Mouse (Mus musculus) C2C12 (cell line): Measurements from ENCODE around the gene Dnhd1. TPM values are rescaled to one million over a fixed set of nuclear protein-coding genes. Genes with fewer than 3 reads are reported as not detected.

Experiments used
- H3K27me3 ChIP-seq: one replicate; pipeline ENCODE4 v1.6.1; 2011; ENCODE audit not compliant: control insufficient read depth, insufficient read depth, insufficient read length
- H3K36me3 ChIP-seq: one replicate; pipeline ENCODE4 v1.6.1; 2011; ENCODE audit not compliant: control insufficient read depth, insufficient read depth
- H3K4me3 ChIP-seq: one replicate; pipeline ENCODE4 v1.5.1; 2011; ENCODE audit warnings: mild to moderate bottlenecking, control low read depth; ENCODE audit not compliant: poor library complexity, insufficient read depth, severe bottlenecking
- H3K79me2 ChIP-seq: one replicate; pipeline ENCODE4 v1.6.1; 2011; ENCODE audit not compliant: control insufficient read depth, insufficient read depth
- H3K79me3 ChIP-seq: one replicate; pipeline ENCODE4 v1.6.1; 2011; ENCODE audit warnings: low read depth, control low read depth
- H3ac ChIP-seq: one replicate; pipeline ENCODE3; 2011; ENCODE audit warnings: low read depth; ENCODE audit not compliant: control insufficient read depth, insufficient read length
- CEBPB ChIP-seq: IDR thresholded peaks from one replicate; pipeline ENCODE4 v1.6.1; 2011; ENCODE audit warnings: low read depth, mild to moderate bottlenecking, control low read depth, moderate library complexity
- CTCF ChIP-seq: IDR thresholded peaks from one replicate; pipeline ENCODE4 v1.5.1; 2011; ENCODE audit not compliant: control insufficient read depth, insufficient read depth, insufficient read length
- FOSL1 ChIP-seq: IDR thresholded peaks from one replicate; pipeline ENCODE4 v1.8.0; 2011; ENCODE audit warnings: mild to moderate bottlenecking, low read length; ENCODE audit not compliant: poor library complexity, insufficient read depth, severe bottlenecking
- MAX ChIP-seq: IDR thresholded peaks from one replicate; pipeline ENCODE4 v1.6.1; 2011; ENCODE audit warnings: mild to moderate bottlenecking, control low read depth
- MYOD1 ChIP-seq: IDR thresholded peaks from one replicate; pipeline ENCODE4 v1.6.1; 2011; ENCODE audit warnings: low read depth; ENCODE audit not compliant: control insufficient read depth, insufficient read length
- MYOG ChIP-seq: IDR thresholded peaks from one replicate; pipeline ENCODE4 v1.6.1; 2011; ENCODE audit not compliant: control insufficient read depth, insufficient read length; ENCODE audit errors: extremely low read depth
- USF1 ChIP-seq: IDR thresholded peaks from one replicate; pipeline ENCODE4 v1.6.1; 2011; ENCODE audit warnings: low read depth, mild to moderate bottlenecking, control low read depth, moderate library complexity
- polyA plus RNA-seq: library from polyadenylated mRNA; unstranded; fragments of >200 nt; fragmentation: generic; extraction: Trizol; gene quantifications from one replicate; pipeline ENCODE4 v1.2.1, GENCODE M21; 2012; ENCODE audit warnings: missing spikeins

The Dnhd1 gene
- polyA plus RNA-seq, 1 experiment, result 0.35 TPM

GRCm38 (mm10) chr7:105616561-105616960 lies 34.1 kb upstream of the Dnhd1 start:
- H3K36me3 ChIP-seq, result peaks cover 83% of the 10 kb centered on the region
- H3K27me3 ChIP-seq, result no peaks in the 10 kb centered on the region
- H3ac ChIP-seq, result no peak overlapping the region
- TF ChIP-seq MYOD1 (no peak), CEBPB (no peak), USF1 (no peak), MAX (no peak), FOSL1 (no peak)
- H3K79me2 ChIP-seq, result peaks cover 20% of the 10 kb centered on the region
- peaks cover 5% of the 10 kb centered on the region for H3K79me3 ChIP-seq
- no peak overlapping the region for H3K4me3 ChIP-seq

GRCm38 (mm10) chr7:105617810-105618209 lies 32.8 kb upstream of the Dnhd1 start:
- Histone ChIP-seq H3K79me2 (peaks cover 20% of the 10 kb centered on the region), H3K27me3 (no peaks in the 10 kb centered on the region), H3K4me3 (no peak overlapping the region), H3ac (no peak overlapping the region), H3K79me3 (peaks cover 5% of the 10 kb centered on the region), H3K36me3 (peaks cover 76% of the 10 kb centered on the region)
- TF ChIP-seq CTCF, result no peak
- TF ChIP-seq MYOG, result no peak
- no peak for TF ChIP-seq MYOD1
- no peak for TF ChIP-seq CEBPB
- TF ChIP-seq FOSL1, result no peak
- TF ChIP-seq USF1, result no peak
- no peak for TF ChIP-seq MAX

GRCm38 (mm10) chr7:105619701-105620100 lies 30.9 kb upstream of the Dnhd1 start:
- H3K79me2 ChIP-seq, result peaks cover 28% of the 10 kb centered on the region
- H3ac ChIP-seq, result no peak overlapping the region
- no peak for TF ChIP-seq MYOD1
- no peaks in the 10 kb centered on the region for H3K27me3 ChIP-seq
- peaks cover 5% of the 10 kb centered on the region for H3K79me3 ChIP-seq
- peaks cover 80% of the 10 kb centered on the region for H3K36me3 ChIP-seq
- H3K4me3 ChIP-seq, result no peak overlapping the region

- no peak overlapping the region for H3ac ChIP-seq
- H3K79me2 ChIP-seq, result peaks cover 28% of the 10 kb centered on the region
- H3K79me3 ChIP-seq, result peaks cover 7% of the 10 kb centered on the region
- H3K4me3 ChIP-seq, result no peak overlapping the region
- no peaks in the 10 kb centered on the region for H3K27me3 ChIP-seq
- H3K36me3 ChIP-seq, result peaks cover 72% of the 10 kb centered on the region
- TF ChIP-seq CEBPB (no peak), MAX (peak; percentile 48), FOSL1 (peak; percentile 59)
Observed at GRCm38 (mm10) chr7:105621053-105621452, 29.6 kb upstream of the Dnhd1 start.

- Histone ChIP-seq H3K79me2 (peaks cover 33% of the 10 kb centered on the region), H3K27me3 (no peaks in the 10 kb centered on the region), H3K4me3 (no peak overlapping the region), H3K79me3 (peaks cover 11% of the 10 kb centered on the region), H3ac (no peak overlapping the region), H3K36me3 (peaks cover 65% of the 10 kb centered on the region)
- TF ChIP-seq MYOD1 (no peak), CTCF (no peak), USF1 (no peak), FOSL1 (peak; percentile 15)
Observed at GRCm38 (mm10) chr7:105621646-105622292, 28.9 kb upstream of the Dnhd1 start.

- Histone ChIP-seq H3K27me3 (no peaks in the 10 kb centered on the region), H3ac (no peak overlapping the region), H3K4me3 (no peak overlapping the region), H3K79me3 (peaks cover 33% of the 10 kb centered on the region), H3K79me2 (peaks cover 56% of the 10 kb centered on the region), H3K36me3 (peaks cover 29% of the 10 kb centered on the region)
- no peak for TF ChIP-seq FOSL1
- no peak for TF ChIP-seq MAX
- TF ChIP-seq CTCF, result no peak
- TF ChIP-seq MYOG, result no peak
- TF ChIP-seq USF1, result no peak
- no peak for TF ChIP-seq CEBPB
- no peak for TF ChIP-seq MYOD1
Observed at GRCm38 (mm10) chr7:105625397-105625796, 25.2 kb upstream of the Dnhd1 start.

GRCm38 (mm10) chr7:105628633-105629032 lies 22.0 kb upstream of the Dnhd1 start:
- H3K4me3 ChIP-seq, result no peak overlapping the region
- H3K79me2 ChIP-seq, result peaks cover 79% of the 10 kb centered on the region
- TF ChIP-seq MYOD1 (peak; percentile 18), MYOG (no peak)
- H3K79me3 ChIP-seq, result peaks cover 58% of the 10 kb centered on the region
- H3K27me3 ChIP-seq, result no peaks in the 10 kb centered on the region
- H3ac ChIP-seq, result no peak overlapping the region
- H3K36me3 ChIP-seq, result peaks cover 13% of the 10 kb centered on the region
